Mouse (Mus musculus): ENCODE measurements at regions not wholly inside any gene's neighbourhood (a gene's known extent, or its start where the extent isn't known, plus 50 kb on each side); places are given as distances from the start of the nearest gene placed in this dataset.

- TF ChIP-seq CTCF (IDR thresholded peaks at IDR 0.05; ENCODE audit: low read depth, low read length) = no peak
- TF ChIP-seq POLR2A (IDR thresholded peaks at IDR 0.05; ENCODE audit: borderline replicate concordance, low read depth, low read length) = no peak
Observed at GRCm38 (mm10) chr3:115646993-115647392, 67.9 kb downstream of the S1pr1 start.
